Mouse (Mus musculus): Measurements from ENCODE around the gene Myrf.

The Myrf gene

GRCm38 (mm10) chr19:10240654-10241305, at the start of gene Myrf:
TSS of gene Myrf (minus strand) at chr19:10240748.
- peak; percentile 72 to 91 for DNase-seq (ENCODE audit: low spot score in 2 of 2)

- DNase-seq (ENCODE audit: low spot score in 2 of 2): no peak
Measured at GRCm38 (mm10) chr19:10289609-10290150, 49.1 kb upstream of the Myrf start.

GRCm38 (mm10) chr19:10288125-10289040, 47.8 kb upstream of the Myrf start:
- no peak for DNase-seq (ENCODE audit: low spot score in 2 of 2)

GRCm38 (mm10) chr19:10286458-10286872, 45.9 kb upstream of the Myrf start:
- DNase-seq (ENCODE audit: low spot score in 2 of 2): no peak

- DNase-seq (ENCODE audit: low spot score in 2 of 2): no peak
Measured at GRCm38 (mm10) chr19:10280771-10281540, 40.4 kb upstream of the Myrf start.

GRCm38 (mm10) chr19:10279668-10280067, 39.1 kb upstream of the Myrf start:
- DNase-seq (ENCODE audit: low spot score in 2 of 2): no peak

GRCm38 (mm10) chr19:10278669-10279324, 38.2 kb upstream of the Myrf start:
- no peak for DNase-seq (ENCODE audit: low spot score in 2 of 2)

GRCm38 (mm10) chr19:10277759-10278158, 37.2 kb upstream of the Myrf start:
- no peak for DNase-seq (ENCODE audit: low spot score in 2 of 2)

- no peak for DNase-seq (ENCODE audit: low spot score in 2 of 2)
Measured at GRCm38 (mm10) chr19:10277331-10277730, 36.8 kb upstream of the Myrf start.

- DNase-seq (ENCODE audit: low spot score in 2 of 2): no peak
Measured at GRCm38 (mm10) chr19:10276483-10277144, 36.1 kb upstream of the Myrf start.

GRCm38 (mm10) chr19:10274056-10274455, 33.5 kb upstream of the Myrf start:
- no peak for DNase-seq (ENCODE audit: low spot score in 2 of 2)

- DNase-seq (ENCODE audit: low spot score in 2 of 2): no peak
Measured at GRCm38 (mm10) chr19:10272746-10273145, 32.2 kb upstream of the Myrf start.

GRCm38 (mm10) chr19:10271592-10271991, 31.0 kb upstream of the Myrf start:
- DNase-seq (ENCODE audit: low spot score in 2 of 2): no peak

- no peak for DNase-seq (ENCODE audit: low spot score in 2 of 2)
Measured at GRCm38 (mm10) chr19:10270356-10270755, 29.8 kb upstream of the Myrf start.

GRCm38 (mm10) chr19:10268851-10269250, 28.3 kb upstream of the Myrf start:
- no peak for DNase-seq (ENCODE audit: low spot score in 2 of 2)

GRCm38 (mm10) chr19:10267953-10268352, 27.4 kb upstream of the Myrf start:
- no peak for DNase-seq (ENCODE audit: low spot score in 2 of 2)

GRCm38 (mm10) chr19:10267057-10267456, 26.5 kb upstream of the Myrf start:
- DNase-seq (ENCODE audit: low spot score in 2 of 2): no peak

GRCm38 (mm10) chr19:10266196-10266850, 25.8 kb upstream of the Myrf start:
- DNase-seq (ENCODE audit: low spot score in 2 of 2): peak; percentile 57 to 79

GRCm38 (mm10) chr19:10261369-10261768, 20.8 kb upstream of the Myrf start:
- no peak for DNase-seq (ENCODE audit: low spot score in 2 of 2)
